Mouse (Mus musculus): ENCODE results near the gene Myh9.
"Not testable (repeated sequence)": the region's sequence is repeated elsewhere in the genome, so short reads cannot be mapped to it uniquely, and the experiment has no call there.

The Myh9 gene

DNA sequence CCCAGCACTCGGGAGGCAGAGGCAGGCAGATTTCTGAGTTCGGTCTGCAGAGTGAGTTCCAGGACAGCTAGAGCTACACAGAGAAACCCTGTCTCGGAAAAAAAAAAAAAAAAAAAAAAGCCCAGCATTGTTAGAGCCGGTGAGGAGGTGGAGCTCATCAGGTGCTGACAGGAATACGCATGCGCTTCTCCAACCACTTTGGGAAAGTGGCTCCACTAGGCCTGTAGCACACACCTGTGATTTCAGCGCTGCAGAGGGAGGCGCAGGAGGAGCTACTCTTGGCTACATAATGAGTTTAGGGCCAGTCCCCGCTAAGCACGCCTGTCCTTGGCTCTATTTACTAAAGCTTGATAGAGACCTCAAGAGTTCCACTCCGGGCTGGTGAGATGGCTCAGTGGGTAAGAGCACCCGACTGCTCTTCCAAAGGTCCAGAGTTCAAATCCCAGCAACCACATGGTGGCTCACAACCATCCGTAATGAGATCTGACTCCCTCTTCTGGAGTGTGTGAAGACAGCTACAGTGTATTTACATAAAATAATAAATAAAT is 1.6 kb upstream of the Myh9 start:
- in situ Hi-C loops (cut with MboI, MseI) = not testable (repeated sequence)

DNA sequence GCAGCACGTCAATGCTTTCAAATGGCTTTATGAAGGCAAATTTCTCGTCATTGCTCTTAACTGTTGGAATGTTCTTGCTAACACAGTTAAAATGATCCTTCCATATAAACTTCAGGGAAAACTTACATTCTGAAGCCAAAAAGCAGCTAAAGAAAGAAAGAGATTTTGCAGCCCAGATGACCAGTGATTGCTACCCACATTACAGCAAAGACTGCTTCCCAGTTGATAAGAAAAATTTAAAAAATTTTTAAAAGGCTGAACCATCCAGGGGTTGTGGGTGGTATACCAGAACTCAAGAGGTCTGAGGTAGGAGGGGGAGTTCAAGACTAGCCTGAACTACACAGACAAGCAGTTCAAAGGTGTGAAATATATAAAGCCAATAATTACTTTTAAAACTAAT is 1.1 kb upstream of the Myh9 start:
- in situ Hi-C loops (cut with MboI, MseI) = no loop called here

DNA sequence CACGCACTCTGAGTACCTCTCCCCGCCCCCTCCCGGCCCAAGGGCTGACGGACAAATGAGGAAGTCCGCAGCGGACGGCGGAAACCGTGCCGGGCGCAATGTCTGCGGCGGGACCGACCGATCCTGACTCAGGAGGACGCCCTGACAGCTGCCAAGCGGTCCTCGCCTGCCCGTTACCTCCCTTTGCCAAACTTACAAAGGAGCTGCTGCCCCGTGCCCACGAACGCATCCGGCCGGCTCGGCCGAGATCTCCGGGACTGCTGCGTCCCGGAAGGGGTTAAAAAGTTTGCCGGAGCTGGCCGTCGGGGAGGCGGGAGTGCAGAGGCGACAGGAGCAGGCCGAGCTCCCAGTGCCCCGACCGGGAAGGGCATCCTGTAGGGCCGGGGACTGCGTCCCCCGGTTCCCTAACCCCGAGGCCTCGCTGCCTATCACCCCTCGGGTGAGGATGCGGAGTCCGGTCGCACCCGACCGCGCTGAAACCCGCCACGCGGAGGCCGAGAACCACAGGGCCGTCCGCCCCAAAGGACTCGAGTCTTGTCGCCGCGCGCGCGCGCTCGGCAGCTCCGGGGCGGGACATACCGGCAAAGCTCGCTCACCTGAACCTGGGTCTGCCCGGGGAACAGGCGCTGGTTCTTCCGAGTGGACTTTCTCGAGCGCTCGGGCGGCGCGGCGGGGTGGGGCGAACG is 471 bp downstream of the Myh9 start:
- in situ Hi-C loops (cut with MboI, MseI) = no loop called here

DNA sequence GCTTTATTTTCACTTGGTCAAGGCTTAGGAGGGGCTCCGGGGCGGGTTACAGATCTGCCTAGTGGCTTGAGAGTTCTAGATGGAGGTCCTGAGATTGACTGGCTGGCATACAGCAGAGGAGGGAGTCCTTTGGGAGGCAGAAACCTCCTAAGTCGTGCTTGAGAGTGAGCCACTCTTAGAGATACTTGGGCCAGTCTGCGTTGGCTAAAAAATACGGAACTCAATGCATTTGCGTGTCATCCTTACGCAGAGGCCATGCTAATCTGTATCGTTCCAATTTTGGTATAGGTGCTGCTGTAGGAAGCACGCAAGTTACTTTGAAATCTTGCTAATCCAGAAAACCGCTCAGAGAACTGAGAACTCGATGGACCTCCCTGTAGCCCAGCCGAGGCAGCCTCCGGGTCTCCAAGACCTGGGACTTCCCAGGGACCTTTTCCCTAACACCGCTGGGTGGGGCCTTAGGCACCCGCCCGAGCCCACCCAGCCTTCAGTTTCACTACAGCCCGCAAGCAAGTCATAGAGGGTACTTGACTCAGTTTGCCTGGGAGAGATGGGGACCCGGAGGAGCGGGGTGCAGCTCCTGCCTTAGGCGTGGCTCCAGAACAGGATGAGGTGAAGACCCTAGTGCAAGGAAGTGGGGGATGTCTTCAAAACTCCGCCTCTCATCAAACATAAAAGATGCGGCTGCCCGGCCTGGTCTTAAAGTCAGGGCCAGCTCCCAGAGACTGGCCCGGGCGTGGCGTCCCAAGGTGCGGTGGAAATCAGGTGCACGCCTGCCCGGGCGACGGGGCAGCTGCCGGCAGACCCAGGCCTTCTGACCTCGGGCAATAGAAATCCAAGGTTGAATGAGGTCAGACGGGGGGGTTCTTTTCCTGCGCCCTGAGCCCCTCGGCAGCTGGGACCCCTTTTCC is 1.3 kb downstream of the Myh9 start:
- in situ Hi-C loops (cut with MboI, MseI) = no loop called here

DNA sequence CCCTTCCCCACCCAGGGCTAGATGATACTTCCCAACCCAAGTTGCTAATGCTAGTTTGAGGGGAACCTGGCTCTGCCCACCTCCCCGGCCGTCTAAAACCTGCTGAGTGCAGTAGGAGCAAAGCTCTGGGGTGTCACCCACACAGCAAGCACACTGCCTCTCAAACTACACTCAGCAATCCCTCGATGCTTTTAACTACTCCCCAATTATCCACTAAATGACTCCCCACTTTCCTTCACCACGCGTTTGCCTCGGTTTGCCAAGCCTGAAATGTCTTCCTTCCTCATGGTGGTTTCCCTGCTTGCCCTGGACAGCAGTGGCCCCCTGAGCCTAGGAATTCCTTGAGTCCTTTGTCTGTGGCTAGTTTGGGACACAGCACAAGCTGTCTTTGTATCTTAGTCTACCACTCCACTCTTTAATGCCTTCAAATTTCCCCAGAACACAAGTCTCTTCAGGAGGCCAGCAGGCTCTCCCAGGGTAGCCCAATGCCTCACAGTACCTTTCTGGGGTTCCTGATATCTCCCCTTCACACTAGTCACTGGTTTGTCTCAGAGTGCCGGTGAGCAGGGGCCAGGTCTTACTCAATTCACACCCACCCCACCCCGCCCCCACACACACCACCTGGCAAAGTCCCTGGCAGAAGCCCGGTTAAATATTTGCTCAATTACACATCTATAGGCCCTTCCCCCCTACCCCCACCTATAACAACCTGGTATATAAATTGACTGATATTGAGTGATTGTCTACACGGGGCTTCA is 2.3 kb downstream of the Myh9 start:
- in situ Hi-C loops (cut with MboI, MseI) = loop anchor here (5.0 kb wide), 1 partner anchor 37 kb away; no protein-coding TSS in a partner anchor

DNA sequence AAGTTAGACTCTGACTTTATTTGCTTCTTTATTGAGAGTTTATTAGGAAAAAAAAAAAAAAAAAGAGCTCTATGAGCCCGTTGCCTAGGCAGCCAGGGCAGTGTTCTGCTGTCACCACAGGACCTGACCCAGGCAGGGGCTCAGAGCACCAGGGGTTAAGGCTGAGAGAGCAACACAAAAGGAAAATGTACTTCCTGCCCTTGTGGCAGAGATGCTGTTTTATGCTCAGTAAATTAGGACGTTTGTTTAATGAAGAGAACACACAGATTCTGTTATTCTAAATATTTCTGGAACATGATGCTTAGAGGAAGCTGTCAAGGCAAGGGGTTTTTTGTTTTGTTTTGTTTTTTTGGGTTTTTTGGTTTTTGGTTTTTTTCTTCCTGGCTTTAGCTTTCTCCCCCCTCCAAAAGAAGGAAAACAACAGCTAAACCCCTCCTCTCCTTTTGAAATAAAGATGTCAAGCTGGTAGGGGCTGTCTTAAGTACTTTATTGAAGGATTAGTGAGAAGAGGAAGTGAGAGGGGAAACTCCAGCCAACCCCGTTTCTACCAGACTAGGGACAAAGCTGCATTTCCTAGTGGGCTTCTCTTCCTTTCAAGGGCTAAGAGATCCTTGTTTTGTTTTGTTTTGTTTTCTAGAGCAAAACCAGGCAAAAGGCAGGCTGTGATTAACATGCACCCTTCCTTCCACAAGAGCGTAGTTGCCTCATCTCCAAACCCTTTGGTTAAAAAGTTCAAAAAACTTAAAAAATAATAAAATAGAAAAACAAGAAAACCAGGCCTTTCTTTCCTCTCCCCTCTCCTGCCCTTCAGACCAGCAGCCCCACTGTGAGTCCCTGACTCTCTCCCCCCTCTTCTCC is 3.2 kb downstream of the Myh9 start:
- in situ Hi-C loops (cut with MboI, MseI) = loop anchor here (5.0 kb wide), 1 partner anchor 36 kb away; no protein-coding TSS in a partner anchor

DNA sequence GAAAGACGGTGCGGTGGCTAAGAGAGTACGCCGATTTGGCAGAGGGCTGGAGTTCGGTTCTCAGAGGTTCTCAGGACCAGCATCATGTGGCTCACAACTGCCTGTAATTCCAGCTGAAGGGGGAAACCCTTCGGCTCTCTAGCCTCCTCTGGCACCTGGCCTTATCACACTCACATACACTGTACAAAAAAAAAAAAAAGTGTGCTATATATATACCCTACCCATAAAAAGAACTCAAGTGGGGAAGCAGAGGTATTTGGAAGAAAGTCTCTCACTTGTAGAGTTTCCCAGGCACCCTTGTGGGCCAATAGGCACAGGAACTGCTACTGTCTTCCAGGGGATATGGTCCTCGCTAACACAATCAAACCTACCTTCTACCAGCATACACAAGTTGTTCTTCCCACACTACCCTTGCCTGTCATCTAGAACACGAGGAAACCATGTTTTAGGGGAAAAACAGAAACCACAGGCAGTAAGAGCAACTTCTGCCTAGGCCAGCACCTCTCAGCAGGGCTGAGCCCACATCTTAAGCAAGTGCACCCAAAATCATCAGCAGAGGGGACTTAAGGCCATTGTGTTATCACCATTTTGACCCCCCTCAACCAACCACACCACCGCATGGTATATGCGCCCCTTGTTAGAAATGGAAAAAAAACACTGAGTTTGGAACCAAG is 4.4 kb downstream of the Myh9 start:
- in situ Hi-C loops (cut with MboI, MseI) = loop anchor here (5.0 kb wide), 1 partner anchor 35 kb away; no protein-coding TSS in a partner anchor

DNA sequence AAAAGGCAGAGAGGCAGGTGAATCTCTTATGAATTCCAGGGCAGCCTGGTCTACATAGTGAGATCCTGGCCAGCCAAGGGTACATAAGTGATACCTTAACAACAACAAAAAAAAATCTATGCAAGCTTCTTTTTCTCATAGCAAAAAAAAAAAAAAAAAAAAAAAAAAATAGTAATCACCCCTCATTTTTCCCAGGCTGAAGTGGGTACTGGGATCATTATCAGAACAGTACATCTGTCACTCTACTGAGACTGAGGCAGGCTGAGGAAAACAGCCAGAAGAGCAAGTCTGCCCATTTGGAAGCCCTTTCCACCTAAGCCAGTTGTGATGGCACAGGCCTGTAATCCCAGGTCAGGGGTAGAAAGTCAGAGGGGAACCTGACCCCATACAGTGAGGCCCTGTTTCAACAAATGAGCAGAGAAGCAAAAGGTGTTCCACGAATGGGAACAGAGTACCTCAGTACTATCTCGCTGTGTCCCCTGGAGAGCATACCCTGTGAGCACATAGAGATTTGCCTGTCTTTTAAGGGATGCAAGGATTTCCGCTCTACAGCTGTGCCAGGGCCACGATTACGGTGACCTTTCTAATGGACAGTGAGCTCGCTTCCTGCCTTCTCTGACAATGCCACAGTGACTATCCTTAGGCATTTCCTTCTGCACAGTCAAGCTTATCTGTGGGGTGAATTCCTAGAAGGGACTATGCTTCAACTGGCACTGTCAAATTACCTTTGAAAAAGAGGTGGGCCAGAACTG is 5.1 kb downstream of the Myh9 start:
- in situ Hi-C loops (cut with MboI, MseI) = loop anchor here (5.0 kb wide), 1 partner anchor 35 kb away; no protein-coding TSS in a partner anchor

DNA sequence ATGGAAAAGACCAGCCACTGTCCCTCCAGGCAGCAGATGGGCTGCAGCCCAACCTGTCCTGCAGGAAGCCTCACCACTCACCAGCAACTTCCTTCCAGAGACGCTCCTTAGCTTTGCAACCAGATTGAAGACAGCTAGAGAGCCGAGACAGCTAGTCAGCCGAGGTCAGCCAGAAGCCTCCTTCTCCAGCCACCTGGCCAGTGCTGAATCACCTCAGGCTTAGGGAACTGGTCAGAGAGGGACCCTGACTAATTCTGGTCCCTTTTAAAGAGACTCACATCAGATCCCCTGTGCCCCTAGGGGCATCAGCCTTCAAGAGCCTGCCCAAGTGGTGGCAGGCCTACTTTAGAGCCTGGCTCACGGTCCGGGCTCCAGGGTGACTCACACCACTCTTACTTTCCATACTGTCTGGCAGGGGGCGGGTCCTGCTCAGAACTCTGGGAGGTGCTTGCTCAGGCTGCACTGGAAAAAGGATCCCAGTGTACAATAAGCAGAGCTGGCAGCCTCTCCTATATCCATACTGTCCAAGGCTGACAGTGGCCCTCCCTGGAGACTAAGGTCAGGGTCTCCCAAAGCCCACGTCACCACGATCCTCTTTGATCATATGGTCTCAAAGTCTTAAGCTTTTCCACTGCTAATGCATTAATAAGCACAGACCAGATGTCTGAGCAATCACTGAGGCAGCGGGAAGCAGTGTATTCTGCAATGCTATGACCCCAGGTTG is 5.9 kb downstream of the Myh9 start:
- in situ Hi-C loops (cut with MboI, MseI) = loop anchor here (5.0 kb wide), 1 partner anchor 34 kb away; no protein-coding TSS in a partner anchor

DNA sequence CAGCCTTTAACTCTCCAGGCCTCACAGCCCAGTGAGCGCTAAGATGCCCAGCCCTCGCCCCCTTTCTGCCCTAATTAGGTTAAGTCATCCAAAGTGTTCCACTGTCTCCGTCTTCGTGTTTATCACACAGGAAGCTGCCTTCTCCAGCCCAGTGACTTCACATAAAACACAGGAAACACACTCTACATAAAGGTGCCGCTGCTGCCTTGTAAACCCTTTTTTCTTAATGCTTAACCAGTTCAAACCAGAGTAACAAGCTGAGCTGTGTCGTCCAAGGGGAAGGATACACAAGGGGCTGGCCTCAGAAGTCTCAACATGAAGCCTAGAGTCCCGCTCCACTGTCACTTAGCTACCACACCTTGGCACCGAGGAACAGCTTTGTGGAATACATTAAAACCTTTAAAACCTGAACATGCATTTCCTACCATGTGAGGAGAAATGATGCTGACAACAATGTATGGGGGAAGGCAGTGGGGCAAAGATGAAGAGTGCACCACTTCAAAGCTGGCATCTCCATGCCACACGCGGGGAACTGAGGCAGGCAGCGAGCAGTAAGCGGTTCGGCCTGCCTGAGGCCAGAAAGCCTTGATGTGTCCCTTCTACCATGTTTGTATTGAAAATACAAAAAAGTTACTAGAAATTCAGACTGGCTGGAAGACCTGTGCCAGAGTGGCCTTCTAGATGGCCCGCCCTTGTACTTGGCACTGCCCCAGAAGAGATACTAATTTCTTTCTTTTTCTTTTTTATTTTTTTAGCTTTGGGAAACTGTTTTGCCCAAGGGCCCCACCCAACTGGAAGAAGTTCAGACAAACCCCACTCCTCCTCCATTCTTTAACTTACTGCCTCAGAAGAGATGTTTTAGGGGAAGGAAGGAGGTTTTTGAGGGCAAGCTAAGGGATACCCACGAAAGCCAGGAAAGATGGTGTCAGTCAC is 7.4 kb downstream of the Myh9 start:
- in situ Hi-C loops (cut with MboI, MseI) = loop anchor here (5.0 kb wide), 1 partner anchor 32 kb away; no protein-coding TSS in a partner anchor

DNA sequence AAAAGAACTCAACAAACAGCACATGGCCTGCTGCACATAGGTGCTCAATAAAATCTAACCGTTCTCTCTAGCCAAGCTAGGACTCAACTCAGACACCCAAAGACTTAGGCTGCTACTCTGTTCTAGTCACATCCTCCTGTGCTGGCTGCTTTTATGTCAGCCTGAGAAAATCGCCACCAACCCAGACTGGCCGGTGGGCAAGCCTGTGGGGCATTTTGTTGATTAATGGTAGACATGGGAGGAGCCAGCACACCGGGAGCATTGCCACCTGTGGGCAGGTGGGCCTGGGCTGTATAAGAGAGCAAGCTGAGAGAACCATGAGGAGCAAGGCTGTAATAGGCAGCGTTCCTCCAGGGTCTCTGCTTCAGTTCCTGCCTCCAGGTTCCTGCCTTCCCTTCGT is 8.2 kb downstream of the Myh9 start:
- in situ Hi-C loops (cut with MboI, MseI) = no loop called here

DNA sequence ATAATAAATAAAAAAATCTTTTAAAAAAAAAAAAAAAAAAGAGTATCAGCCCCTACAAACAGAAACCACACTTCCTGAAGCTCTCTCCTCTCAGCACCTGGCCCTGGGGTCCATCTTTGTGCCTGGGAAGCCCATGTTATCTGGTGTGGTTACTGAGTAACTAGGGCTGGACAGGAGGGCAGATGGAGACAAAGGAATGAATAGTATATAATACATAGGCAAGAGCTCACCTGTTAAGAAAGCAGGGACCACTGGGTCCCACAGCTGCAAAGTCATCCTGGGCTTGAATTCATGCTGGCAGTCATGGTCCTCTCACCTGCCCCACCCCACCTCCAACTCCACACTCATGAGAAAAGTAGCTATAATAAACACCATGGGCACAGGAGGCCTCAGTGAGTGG is 8.9 kb downstream of the Myh9 start:
- in situ Hi-C loops (cut with MboI, MseI) = no loop called here

DNA sequence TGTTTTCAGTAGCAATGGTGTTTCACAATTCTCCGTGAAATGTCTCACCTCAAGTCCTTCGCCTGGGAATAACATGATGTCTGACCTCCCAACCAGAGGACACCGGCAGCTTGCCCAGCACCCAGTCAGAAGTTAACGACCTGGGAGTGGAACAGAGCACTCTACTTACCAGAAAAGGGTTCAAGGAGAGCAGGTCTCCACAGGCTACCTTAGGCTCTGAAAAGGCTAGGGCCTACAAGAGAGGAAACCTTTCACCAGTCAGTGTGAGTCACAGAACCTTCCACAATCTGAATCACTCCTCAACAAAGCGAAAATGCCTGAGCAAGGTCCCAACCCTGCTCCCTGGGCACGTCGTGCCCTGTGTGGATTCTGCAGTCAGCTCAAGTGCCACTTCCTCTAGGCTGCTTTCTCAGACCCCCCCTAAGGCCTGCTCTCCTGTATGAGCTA is 9.5 kb downstream of the Myh9 start:
- in situ Hi-C loops (cut with MboI, MseI) = no loop called here

DNA sequence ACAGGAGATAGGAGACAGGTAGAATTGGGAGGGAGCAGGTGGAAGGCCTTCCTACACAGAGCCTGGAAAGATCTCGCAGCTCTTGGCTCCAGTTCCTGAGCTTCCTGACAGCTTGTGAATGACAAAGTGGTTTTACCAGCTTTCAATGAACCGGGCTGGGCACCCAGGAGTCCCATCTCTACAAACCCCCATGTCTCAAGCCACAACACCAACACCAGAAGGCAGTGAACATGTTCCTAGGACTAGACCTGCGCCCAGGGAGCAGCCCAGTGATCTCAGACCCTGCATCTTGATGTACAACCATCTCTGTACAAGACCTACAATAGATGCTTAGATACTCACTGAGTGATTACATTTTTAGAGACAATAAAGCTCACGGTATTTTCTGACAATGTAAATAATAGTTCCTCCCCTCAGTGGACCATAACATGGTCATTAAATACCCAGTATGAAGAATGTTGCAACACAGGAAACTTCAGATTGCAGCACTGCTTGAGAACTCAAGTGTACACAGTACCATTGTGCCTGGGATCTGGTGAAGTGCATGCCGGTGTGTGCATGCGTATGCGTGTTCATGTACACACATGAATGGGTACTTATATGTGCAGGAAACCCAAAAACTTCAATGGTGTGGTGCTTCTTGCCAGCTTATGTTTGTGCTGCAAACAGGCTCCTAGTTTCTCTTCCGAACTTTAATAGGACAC is 10.1 kb downstream of the Myh9 start:
- in situ Hi-C loops (cut with MboI, MseI) = no loop called here

DNA sequence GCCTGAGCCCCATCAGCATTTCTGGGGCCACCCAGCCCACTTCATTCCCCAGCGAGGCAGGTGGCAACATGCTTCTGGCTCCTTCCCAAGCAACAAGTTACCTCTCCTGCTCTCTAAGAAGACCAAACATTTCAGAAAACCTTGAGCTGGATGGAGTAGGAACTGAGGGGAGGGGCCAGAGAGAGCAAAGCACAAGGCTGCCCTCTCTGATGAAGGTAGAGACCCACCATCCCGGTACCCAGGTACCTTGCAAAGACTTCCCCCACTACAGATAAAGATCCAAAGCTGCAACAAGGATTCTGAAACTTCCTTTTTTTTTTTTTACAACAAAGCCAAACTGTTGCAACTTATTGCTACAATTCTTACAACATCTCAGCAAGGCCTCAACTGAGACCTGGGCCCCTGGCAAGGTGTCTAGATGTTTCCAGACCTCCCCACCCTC is 10.8 kb downstream of the Myh9 start:
- in situ Hi-C loops (cut with MboI, MseI) = no loop called here

DNA sequence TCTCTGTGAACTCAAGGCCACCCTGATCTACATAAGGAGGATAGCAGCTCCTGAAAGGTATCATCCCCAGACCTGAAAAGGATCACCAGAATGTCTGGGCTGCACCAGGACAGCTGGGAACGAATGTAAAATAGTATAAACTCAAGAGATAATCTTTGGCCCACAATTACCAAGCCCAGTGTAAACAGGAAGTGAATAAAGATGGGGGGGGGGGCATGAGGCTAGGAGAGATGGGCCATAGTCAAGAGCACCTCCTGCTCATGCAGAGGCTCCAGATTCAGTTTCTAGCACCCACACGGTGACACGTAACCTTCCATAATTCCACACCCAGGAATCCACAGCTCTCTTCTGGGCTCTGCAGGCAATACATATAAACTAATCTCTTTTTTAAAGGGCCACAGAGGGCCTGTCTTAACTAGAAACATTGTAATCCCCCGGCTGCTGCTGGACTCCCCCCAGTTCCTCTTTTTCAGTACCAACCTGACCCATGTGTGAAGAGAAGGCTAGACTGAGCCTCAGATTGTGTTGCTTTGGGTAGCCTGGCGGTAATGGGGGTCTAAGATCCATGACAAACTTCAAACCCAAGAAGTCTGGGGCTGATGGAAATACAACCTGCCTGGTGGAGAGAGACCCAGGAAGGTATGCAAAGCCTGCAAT is 11.4 kb downstream of the Myh9 start:
- in situ Hi-C loops (cut with MboI, MseI) = no loop called here

All from regulatory T cell (primary cell).